Mouse (Mus musculus): ENCODE data around the gene Mapt.
"Not testable (repeated sequence)": the region's sequence is repeated elsewhere in the genome, so short reads cannot be mapped to it uniquely, and the experiment has no call there.

The Mapt gene

GRCm38 (mm10) chr11:104231041-104231911 is at the start of gene Mapt:
Gene Mapt, plus strand, starts transcription at chr11:104231390.
- peak; percentile 81 to 93 for DNase-seq (ENCODE audit: low spot score in 2 of 2)

- no peak for DNase-seq (ENCODE audit: low spot score in 2 of 2)
These were observed 49.0 kb upstream of the Mapt start for GRCm38 (mm10) chr11:104182141-104182540.

DNA sequence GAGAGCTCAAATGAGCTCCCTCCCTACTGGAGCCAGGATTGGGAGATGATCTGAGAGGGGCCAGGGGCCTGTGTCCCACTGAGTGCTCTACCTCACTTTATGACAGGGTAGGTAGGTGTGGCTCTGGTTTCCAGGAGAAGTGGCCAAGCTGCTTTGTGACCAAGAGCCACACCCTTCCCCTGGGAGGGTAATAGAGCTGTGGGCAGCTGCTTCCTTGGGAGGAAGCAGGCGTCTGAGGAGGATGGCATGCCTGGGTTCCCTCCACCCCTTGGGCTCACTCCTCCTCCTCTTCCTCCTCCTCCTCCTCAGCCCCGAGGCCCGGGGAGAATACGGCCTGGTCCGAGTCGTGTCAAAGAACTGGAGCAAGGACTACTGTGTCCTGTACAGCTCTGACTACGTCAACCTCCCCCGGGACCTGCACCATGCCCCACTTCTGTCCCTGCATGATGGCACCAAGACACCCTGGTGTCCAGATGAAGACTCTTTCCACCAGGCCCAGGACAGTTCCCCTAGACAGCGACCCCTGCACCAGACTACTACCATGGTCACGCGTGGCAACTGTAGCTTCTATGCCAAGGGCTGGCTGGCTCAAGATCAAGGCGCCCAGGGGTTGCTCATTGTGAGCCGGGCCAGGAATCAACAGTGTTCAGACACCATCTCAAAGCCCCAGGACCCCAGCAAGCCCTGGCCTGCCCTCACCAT is 44.9 kb upstream of the Mapt start, which contains the start of gene Sppl2c:
Sppl2c (plus strand) TSS at position 193 of the 702 bp plus-strand sequence.
- DNase-seq (ENCODE audit: low spot score in 2 of 2), result no peak

DNA sequence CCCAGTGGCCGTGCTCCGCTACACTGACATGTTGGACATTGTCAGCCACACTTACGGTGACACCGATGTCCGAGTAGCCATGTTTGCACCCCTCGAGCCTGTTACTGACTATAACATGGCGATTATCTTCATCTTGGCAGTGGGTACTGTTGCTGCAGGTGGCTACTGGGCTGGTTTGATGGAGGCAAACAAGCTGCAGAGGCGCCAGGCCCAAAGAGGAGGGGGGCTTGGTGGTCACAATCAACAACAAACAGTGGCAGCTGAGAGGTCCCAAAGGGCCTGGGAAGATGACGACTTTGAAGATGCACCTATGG is 44.4 kb upstream of the Mapt start:
- DNase-seq (ENCODE audit: low spot score in 2 of 2), result no peak

DNA sequence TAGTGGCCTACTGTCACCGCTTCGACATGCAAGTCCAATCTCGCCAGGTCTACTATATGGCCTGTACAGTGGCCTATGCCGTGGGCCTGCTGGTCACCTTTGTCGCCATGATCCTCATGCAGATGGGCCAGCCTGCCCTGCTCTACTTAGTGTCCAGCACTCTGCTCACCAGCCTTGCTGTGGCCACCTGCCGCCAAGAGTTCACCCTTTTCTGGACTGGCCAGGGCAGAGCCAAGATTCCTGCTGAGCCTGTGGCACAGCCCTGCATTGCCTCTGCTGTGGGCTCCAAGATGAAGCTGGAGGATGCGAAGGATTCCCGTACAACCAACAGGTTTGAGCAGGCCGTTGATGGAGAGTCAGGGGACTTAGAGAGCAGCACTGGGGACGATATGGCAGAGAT is 43.4 kb upstream of the Mapt start:
- no peak for DNase-seq (ENCODE audit: low spot score in 2 of 2)

GRCm38 (mm10) chr11:104190008-104190407 is 41.2 kb upstream of the Mapt start:
- DNase-seq (ENCODE audit: low spot score in 2 of 2), result no peak

DNA sequence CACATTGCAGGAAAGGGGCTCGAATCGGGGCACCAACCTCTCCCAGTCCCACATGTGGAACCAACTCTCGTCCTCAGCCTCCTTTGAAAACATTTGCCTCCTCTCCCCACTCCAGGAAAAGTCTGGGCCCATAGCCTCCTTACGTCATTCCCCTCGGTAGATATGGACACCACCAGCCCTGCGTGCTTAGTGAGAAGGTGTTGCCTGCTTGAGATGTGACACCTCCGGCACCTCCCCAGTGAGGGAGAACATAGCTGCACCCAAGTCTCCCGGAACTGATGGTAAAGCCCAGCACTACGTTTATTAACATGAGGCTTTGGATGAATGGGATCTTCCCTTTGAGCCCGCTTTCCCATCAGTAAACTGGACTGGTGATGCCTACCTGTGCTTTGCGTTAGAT is 35.8 kb upstream of the Mapt start:
- no peak for DNase-seq (ENCODE audit: low spot score in 2 of 2)

- DNase-seq (ENCODE audit: low spot score in 2 of 2), result peak; percentile 72 to 96
These were observed 35.4 kb upstream of the Mapt start for GRCm38 (mm10) chr11:104195791-104196190.

DNA sequence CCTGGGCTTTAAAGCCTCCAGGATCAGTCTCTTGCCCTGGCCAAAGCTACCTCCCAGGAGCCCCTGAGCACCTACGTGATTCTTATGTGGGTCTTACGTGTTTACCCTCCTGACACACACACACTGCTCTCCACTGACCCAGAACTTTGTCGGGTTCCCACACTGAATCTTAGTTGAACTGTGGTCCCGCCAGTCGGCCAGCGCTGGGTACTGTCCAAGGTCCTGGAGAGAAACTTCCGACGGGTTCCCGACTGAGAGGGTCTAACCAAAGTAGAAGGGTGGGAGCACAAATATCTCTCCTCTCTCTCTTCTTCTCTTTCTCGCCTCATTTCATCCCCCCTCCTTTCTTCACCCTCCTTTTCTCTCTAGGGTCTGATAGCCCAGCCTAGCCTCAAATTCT is 33.3 kb upstream of the Mapt start:
- no peak for DNase-seq (ENCODE audit: low spot score in 2 of 2)

DNA sequence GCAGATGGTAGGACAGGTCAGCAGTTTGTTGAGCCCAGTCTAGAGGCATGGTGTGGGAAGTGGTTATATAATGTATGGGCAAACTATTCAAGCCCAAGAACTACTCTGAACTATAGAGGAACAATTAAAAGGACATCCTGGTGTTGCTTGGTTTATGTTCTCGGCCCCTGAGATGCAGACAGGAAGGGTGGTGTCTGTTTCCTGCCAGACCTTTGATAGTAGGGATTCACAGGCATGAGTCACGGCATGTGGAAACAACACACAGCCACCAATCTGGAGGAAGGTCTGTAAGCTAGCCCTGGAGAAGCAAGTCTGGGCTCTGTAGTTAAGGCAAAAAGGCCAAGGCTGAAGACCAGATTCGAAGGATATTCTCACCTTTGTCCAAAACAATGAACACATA is 27.9 kb upstream of the Mapt start:
- no peak for DNase-seq (ENCODE audit: low spot score in 2 of 2)

DNA sequence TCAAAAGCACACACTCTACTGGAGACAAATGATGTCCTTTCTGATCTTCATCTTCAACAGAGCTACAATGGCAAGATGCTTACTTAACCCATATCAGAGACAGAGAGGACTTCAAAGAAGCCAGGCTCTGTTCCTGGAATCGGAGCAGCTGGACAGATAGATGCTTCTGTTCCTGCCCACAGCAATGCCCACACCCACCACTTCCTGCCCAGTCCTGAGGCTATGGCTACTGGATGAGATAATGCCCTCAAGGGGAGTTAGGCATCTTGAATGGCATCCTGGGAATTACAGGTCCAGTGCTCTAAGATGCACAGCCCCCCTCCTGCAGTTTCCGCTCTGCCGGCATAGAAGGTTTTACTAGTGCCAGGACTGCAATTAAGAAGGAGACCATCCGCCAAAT is 24.6 kb upstream of the Mapt start:
- DNase-seq (ENCODE audit: low spot score in 2 of 2), result no peak

DNA sequence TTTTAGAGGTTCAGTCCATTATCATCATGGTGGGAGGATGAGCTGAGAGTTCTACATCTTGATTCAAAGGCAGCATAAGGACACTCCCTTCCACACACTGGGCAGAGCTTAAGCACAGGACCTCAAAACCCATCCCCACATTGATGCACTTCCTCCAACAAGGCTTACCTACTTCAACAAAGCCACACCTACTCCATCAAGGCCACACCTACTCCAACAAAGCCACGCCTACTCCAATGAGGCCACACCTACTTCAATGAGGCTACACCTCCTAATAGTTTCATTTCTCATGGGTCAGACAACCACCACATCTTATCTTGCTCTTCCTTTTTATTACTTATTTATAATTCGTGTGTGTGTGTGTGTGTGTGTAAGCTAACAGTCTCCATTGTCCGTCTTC is 22.1 kb upstream of the Mapt start:
- DNase-seq (ENCODE audit: low spot score in 2 of 2), result no peak

GRCm38 (mm10) chr11:104211251-104211650 is 19.9 kb upstream of the Mapt start:
- no peak for DNase-seq (ENCODE audit: low spot score in 2 of 2)

- DNase-seq (ENCODE audit: low spot score in 2 of 2), result not testable (repeated sequence)
These were observed 17.1 kb upstream of the Mapt start for GRCm38 (mm10) chr11:104214128-104214527.

DNA sequence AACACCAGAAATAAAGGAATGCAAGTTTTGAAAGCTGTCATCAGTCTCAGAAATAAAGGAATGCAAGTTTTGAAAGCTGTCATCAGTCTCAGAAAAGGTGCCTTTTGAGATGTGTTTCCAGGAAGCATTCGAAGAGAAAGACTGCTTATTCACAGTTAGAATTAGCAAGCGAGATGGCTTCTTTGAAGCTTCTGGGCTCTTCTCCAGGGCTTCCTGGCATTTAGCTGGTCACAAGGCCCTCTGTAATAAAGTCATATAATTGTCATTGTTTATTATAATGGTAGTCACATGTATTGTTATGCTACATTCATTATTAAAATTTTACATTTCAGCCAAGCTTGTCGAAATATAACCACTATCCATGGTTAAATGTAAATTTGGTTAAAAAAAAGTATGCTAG is 13.1 kb upstream of the Mapt start:
- DNase-seq (ENCODE audit: low spot score in 2 of 2), result no peak

DNA sequence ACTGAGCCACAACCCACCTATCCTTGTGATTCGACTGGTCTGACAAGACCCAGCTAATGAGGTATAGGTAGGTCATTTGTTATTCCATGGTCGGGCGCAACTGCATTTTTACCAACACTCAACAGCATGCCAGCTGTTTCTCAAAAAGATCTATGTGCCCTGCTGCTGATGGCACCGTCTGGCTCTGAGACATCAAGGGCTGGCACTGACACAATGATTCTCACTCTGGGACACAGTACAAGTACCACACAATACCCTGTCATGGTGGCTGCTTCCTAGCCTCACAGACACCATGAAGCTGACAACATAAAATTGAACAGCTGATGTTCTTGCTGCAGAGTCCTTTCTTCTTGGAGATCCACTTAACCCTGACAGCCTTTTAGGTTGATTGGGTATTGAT is 10.9 kb upstream of the Mapt start:
- DNase-seq (ENCODE audit: low spot score in 2 of 2), result peak in 1 of 2 experiments; percentile 43

DNA sequence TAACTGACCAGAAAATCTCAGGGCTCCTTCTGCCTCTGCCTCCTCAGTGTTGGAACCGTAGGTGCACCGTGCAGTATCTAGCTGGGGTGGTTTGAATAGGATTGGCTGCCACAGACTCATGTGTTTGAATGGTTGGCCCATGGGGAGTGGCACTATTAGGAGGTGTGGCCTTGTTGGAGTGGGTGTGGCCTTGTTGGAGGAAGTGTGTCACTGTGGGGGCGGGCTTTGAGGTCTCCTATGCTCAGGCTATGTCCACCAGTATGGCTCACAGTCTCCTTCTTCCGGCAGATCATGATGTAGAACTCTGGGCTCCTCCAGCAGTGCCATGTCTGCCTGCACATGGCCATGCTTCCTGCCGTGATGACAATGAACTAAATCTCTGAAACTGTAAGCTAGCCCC is 9.4 kb upstream of the Mapt start:
- DNase-seq (ENCODE audit: low spot score in 2 of 2), result no peak

GRCm38 (mm10) chr11:104223301-104223700 is 7.9 kb upstream of the Mapt start:
- DNase-seq (ENCODE audit: low spot score in 2 of 2), result no peak

GRCm38 (mm10) chr11:104229391-104229790 is 1.8 kb upstream of the Mapt start:
- DNase-seq (ENCODE audit: low spot score in 2 of 2), result no peak

DNA sequence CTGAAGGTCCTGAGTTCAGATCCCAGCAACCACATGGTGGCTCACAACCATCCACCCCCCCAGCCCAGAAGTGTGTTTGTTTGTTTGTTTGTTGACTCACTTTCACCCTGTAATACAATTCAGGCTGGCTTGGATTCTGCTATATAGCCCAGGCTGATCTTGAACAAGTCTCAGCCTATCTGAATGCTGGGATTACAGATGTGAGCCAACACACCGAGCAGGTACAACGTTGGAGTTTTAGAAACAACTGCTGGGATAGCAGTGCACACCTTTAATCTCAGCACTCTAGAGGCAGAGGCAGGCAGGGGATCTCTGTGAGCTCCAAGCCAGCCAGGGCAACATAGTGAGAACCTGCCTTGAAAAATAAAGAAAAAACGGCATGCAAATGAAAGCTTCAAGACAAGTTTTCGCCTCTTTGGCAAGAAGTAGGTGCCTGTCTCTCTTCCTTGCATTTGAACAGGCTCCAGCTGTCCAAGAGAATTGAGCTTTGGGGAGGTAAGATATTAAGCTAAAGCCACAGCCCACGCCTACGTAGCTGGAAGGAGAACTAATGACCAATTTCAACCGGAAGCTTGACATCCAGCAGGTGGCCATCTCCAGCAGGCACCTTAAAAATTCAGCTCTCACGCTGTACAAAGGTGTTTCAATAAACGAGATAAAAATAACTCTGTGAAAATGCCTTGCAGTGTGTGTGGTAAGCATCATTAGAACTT is 968 bp upstream of the Mapt start:
- DNase-seq (ENCODE audit: low spot score in 2 of 2), result no peak

DNA sequence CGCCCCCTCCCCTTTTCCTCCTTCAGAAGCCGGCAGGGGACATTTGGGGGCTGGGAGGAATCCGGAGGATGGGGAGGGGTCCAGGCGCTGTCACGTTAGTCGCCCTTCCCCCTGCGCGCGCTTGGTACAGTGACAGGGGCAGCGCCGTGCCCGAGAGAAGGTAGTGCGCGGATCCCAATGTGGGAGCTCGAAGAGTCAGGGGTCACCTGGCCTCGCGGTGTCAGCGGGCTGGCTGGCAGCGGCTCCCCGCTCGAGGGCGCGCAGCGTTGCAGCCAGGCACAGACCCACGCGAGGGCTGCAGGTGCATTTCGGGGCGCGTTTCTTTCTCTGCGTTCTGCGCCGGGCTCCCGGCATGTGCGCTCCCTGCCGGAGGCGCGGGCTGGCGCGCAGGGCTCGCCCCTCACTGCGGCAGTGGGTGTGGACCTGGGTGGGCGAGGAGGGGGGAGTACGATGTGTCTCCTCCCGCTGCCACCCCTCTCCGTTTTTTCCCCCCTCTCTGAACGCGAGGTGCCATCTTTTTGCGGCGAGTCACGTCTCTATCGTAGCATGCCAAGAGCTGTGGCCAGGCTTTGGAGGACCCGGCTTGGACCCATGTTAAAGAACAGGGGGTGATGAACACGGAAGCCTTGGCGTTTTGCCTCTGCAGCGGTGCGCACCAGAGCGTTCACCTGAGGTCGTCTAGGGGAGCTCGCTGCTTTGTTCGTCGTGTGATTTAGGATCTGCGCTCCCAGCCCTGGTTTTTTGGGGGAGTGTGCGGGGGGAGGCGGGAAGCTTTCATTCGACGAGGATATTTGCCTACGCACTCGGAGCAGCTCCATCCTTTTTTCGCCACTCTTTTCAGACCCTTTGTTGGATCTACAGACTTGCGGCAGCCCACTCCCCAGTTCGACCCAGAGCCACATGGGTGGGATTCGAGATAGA is 1.2 kb downstream of the Mapt start:
- peak in 1 of 2 experiments; percentile 69 for DNase-seq (ENCODE audit: low spot score in 2 of 2)

GRCm38 (mm10) chr11:104233101-104233500 is 1.9 kb downstream of the Mapt start:
- DNase-seq (ENCODE audit: low spot score in 2 of 2), result no peak
